Mouse (Mus musculus): ENCODE data around the gene Poll.

DNA sequence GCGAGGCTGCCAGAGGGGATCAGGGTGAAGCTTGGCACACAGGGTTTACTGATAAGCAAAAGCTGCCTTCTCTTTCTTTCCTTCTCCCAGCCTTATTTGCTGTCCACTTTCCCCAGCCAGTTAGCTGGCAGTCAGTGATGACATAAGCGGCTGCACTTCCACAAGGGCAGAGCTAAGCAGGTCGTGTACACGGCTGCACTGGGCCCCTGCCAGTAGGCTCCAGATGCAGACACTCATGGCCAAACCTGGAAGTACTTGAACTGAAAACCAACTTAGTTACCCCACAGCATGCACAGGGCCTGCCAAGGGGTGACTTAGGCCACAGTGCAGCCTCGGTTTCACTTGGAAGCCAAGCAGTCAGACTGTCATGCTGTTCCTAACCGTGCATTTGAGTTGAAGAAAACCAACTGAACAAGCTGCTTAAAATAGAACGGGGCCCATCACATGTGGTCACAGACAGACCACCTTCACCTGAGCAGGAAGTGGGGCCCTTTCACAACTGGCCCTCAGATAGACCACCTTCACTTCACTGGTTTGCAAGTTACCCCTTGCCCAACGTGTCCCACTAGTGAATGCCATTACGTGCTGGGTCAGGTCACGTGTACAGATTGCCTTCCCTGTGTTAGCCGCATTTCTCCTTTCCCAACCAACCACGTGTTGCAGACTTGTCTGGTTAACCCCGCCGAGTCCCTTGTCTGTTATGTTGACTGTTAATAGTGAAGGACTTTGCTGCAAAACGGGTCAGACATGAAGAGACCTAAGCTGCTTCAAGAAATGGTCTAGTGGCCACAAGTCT, 29.9 kb downstream of the Poll start:
- TF ChIP-seq CTCF (IDR thresholded peaks at IDR 0.05; ENCODE audit: borderline replicate concordance, insufficient read depth, low read length): no peak
- no peak for TF ChIP-seq POLR2A (IDR thresholded peaks at IDR 0.05; ENCODE audit: low read depth, low read length)

Measured in embryonic fibroblast, embryonic 13.5 days (primary cell).